Mouse (Mus musculus): Measurements from ENCODE around the gene Atp2b1. TPM values are rescaled to one million over a fixed set of nuclear protein-coding genes. Genes with fewer than 3 reads are reported as not detected.
A peak's percentile ranks its signal among the peaks of the same experiment; 100 is the strongest.

Gene Atp2b1
- polyA plus RNA-seq, 1 experiment = 18.2 TPM

GRCm38 (mm10) chr10:98916781-98917340 lies 2.7 kb downstream of the Atp2b1 start:
- H3K36me3 ChIP-seq (ENCODE audit: control insufficient read depth, insufficient read depth) = no peaks in the 10 kb centered on the region
- no peaks in the 10 kb centered on the region for H3K27me3 ChIP-seq (ENCODE audit: control insufficient read depth, insufficient read depth, insufficient read length)
- peak overlapping the region; percentile 84 for H3K4me3 ChIP-seq (ENCODE audit: insufficient read depth, poor library complexity, severe bottlenecking)

GRCm38 (mm10) chr10:98925081-98925480 lies 10.9 kb downstream of the Atp2b1 start:
- no peak overlapping the region for H3ac ChIP-seq (ENCODE audit: control insufficient read depth, insufficient read length, low read depth)
- peaks cover 94% of the 10 kb centered on the region for H3K79me3 ChIP-seq (ENCODE audit: low read depth)
- H3K79me2 ChIP-seq (ENCODE audit: control insufficient read depth, insufficient read depth) = peaks cover 100% of the 10 kb centered on the region
- no peak for TF ChIP-seq CTCF (IDR thresholded peaks at IDR 0.05; ENCODE audit: control insufficient read depth, insufficient read depth, insufficient read length)
- TF ChIP-seq CEBPB (IDR thresholded peaks at IDR 0.05; ENCODE audit: low read depth) = no peak
- no peak for TF ChIP-seq MAX (IDR thresholded peaks at IDR 0.05)
- no peak for TF ChIP-seq FOSL1 (IDR thresholded peaks at IDR 0.05; ENCODE audit: insufficient read depth, low read length, poor library complexity, severe bottlenecking)
- TF ChIP-seq MYOG (IDR thresholded peaks at IDR 0.05; ENCODE audit: control insufficient read depth, extremely low read depth, insufficient read length) = no peak
- TF ChIP-seq USF1 (IDR thresholded peaks at IDR 0.05; ENCODE audit: low read depth) = no peak
- TF ChIP-seq MYOD1 (IDR thresholded peaks at IDR 0.05; ENCODE audit: control insufficient read depth, insufficient read length, low read depth) = no peak
- no peak overlapping the region for H3K4me3 ChIP-seq (ENCODE audit: insufficient read depth, poor library complexity, severe bottlenecking)
- H3K36me3 ChIP-seq (ENCODE audit: control insufficient read depth, insufficient read depth) = peaks cover 5% of the 10 kb centered on the region
- H3K27me3 ChIP-seq (ENCODE audit: control insufficient read depth, insufficient read depth, insufficient read length) = no peaks in the 10 kb centered on the region

More at GRCm38 (mm10) chr10:98916781-98917340, 2.7 kb downstream of the Atp2b1 start:
- peaks cover 68% of the 10 kb centered on the region for H3K79me3 ChIP-seq (ENCODE audit: low read depth)
- TF ChIP-seq CTCF (IDR thresholded peaks at IDR 0.05; ENCODE audit: control insufficient read depth, insufficient read depth, insufficient read length) (no peak), MYOG (IDR thresholded peaks at IDR 0.05; ENCODE audit: control insufficient read depth, extremely low read depth, insufficient read length) (no peak), CEBPB (IDR thresholded peaks at IDR 0.05; ENCODE audit: low read depth) (no peak), FOSL1 (IDR thresholded peaks at IDR 0.05; ENCODE audit: insufficient read depth, low read length, poor library complexity, severe bottlenecking) (no peak), USF1 (IDR thresholded peaks at IDR 0.05; ENCODE audit: low read depth) (no peak), MYOD1 (IDR thresholded peaks at IDR 0.05; ENCODE audit: control insufficient read depth, insufficient read length, low read depth) (no peak), MAX (IDR thresholded peaks at IDR 0.05) (no peak)
- peaks cover 69% of the 10 kb centered on the region for H3K79me2 ChIP-seq (ENCODE audit: control insufficient read depth, insufficient read depth)
- no peak overlapping the region for H3ac ChIP-seq (ENCODE audit: control insufficient read depth, insufficient read length, low read depth)

- no peak overlapping the region for H3K4me3 ChIP-seq (ENCODE audit: insufficient read depth, poor library complexity, severe bottlenecking)
- peaks cover 100% of the 10 kb centered on the region for H3K79me2 ChIP-seq (ENCODE audit: control insufficient read depth, insufficient read depth)
- H3K79me3 ChIP-seq (ENCODE audit: low read depth) = peaks cover 91% of the 10 kb centered on the region
- TF ChIP-seq MYOD1 (IDR thresholded peaks at IDR 0.05; ENCODE audit: control insufficient read depth, insufficient read length, low read depth) (no peak), CTCF (IDR thresholded peaks at IDR 0.05; ENCODE audit: control insufficient read depth, insufficient read depth, insufficient read length) (no peak), MYOG (IDR thresholded peaks at IDR 0.05; ENCODE audit: control insufficient read depth, extremely low read depth, insufficient read length) (no peak), FOSL1 (IDR thresholded peaks at IDR 0.05; ENCODE audit: insufficient read depth, low read length, poor library complexity, severe bottlenecking) (no peak), CEBPB (IDR thresholded peaks at IDR 0.05; ENCODE audit: low read depth) (no peak), USF1 (IDR thresholded peaks at IDR 0.05; ENCODE audit: low read depth) (no peak), MAX (IDR thresholded peaks at IDR 0.05) (no peak)
- no peak overlapping the region for H3ac ChIP-seq (ENCODE audit: control insufficient read depth, insufficient read length, low read depth)
- no peaks in the 10 kb centered on the region for H3K27me3 ChIP-seq (ENCODE audit: control insufficient read depth, insufficient read depth, insufficient read length)
- peaks cover 5% of the 10 kb centered on the region for H3K36me3 ChIP-seq (ENCODE audit: control insufficient read depth, insufficient read depth)
These were observed 12.8 kb downstream of the Atp2b1 start for GRCm38 (mm10) chr10:98926991-98927390.

GRCm38 (mm10) chr10:98929444-98929843 lies 15.2 kb downstream of the Atp2b1 start:
- Histone ChIP-seq H3K79me2 (ENCODE audit: control insufficient read depth, insufficient read depth) (peaks cover 100% of the 10 kb centered on the region), H3K79me3 (ENCODE audit: low read depth) (peaks cover 93% of the 10 kb centered on the region), H3ac (ENCODE audit: control insufficient read depth, insufficient read length, low read depth) (no peak overlapping the region), H3K36me3 (ENCODE audit: control insufficient read depth, insufficient read depth) (peaks cover 4% of the 10 kb centered on the region), H3K4me3 (ENCODE audit: insufficient read depth, poor library complexity, severe bottlenecking) (no peak overlapping the region), H3K27me3 (ENCODE audit: control insufficient read depth, insufficient read depth, insufficient read length) (no peaks in the 10 kb centered on the region)
- no peak for TF ChIP-seq CTCF (IDR thresholded peaks at IDR 0.05; ENCODE audit: control insufficient read depth, insufficient read depth, insufficient read length)
- TF ChIP-seq MYOG (IDR thresholded peaks at IDR 0.05; ENCODE audit: control insufficient read depth, extremely low read depth, insufficient read length) = no peak
- TF ChIP-seq CEBPB (IDR thresholded peaks at IDR 0.05; ENCODE audit: low read depth) = no peak
- TF ChIP-seq FOSL1 (IDR thresholded peaks at IDR 0.05; ENCODE audit: insufficient read depth, low read length, poor library complexity, severe bottlenecking) = no peak
- no peak for TF ChIP-seq MAX (IDR thresholded peaks at IDR 0.05)
- no peak for TF ChIP-seq USF1 (IDR thresholded peaks at IDR 0.05; ENCODE audit: low read depth)

GRCm38 (mm10) chr10:98930143-98930542 lies 15.9 kb downstream of the Atp2b1 start:
- Histone ChIP-seq H3K36me3 (ENCODE audit: control insufficient read depth, insufficient read depth) (peaks cover 4% of the 10 kb centered on the region), H3K79me2 (ENCODE audit: control insufficient read depth, insufficient read depth) (peaks cover 100% of the 10 kb centered on the region)
- TF ChIP-seq MYOG (IDR thresholded peaks at IDR 0.05; ENCODE audit: control insufficient read depth, extremely low read depth, insufficient read length) = no peak
- TF ChIP-seq FOSL1 (IDR thresholded peaks at IDR 0.05; ENCODE audit: insufficient read depth, low read length, poor library complexity, severe bottlenecking) = no peak
- no peak for TF ChIP-seq CTCF (IDR thresholded peaks at IDR 0.05; ENCODE audit: control insufficient read depth, insufficient read depth, insufficient read length)
- TF ChIP-seq CEBPB (IDR thresholded peaks at IDR 0.05; ENCODE audit: low read depth) = no peak
- TF ChIP-seq MYOD1 (IDR thresholded peaks at IDR 0.05; ENCODE audit: control insufficient read depth, insufficient read length, low read depth) = no peak
- no peak for TF ChIP-seq MAX (IDR thresholded peaks at IDR 0.05)
- TF ChIP-seq USF1 (IDR thresholded peaks at IDR 0.05; ENCODE audit: low read depth) = no peak

More at GRCm38 (mm10) chr10:98930143-98930542, 15.9 kb downstream of the Atp2b1 start:
- no peaks in the 10 kb centered on the region for H3K27me3 ChIP-seq (ENCODE audit: control insufficient read depth, insufficient read depth, insufficient read length)
- H3ac ChIP-seq (ENCODE audit: control insufficient read depth, insufficient read length, low read depth) = no peak overlapping the region
- no peak overlapping the region for H3K4me3 ChIP-seq (ENCODE audit: insufficient read depth, poor library complexity, severe bottlenecking)
- peaks cover 94% of the 10 kb centered on the region for H3K79me3 ChIP-seq (ENCODE audit: low read depth)
